Mouse (Mus musculus): ENCODE results near the gene Gm49366. TPM values are rescaled to one million over a fixed set of nuclear protein-coding genes. Genes with fewer than 3 reads are reported as not detected.

Gm49366 gene
- polyA plus RNA-seq, 1 experiment: not detected

GRCm38 (mm10) chr12:84053679-84054391 lies 15.1 kb downstream of the Gm49366 start:
- Histone ChIP-seq H3K27me3 (ENCODE audit: control insufficient read depth, insufficient read depth, insufficient read length) (peaks cover 3% of the 10 kb centered on the region), H3K79me3 (ENCODE audit: low read depth) (no peaks in the 10 kb centered on the region), H3ac (ENCODE audit: control insufficient read depth, insufficient read length, low read depth) (no peak overlapping the region), H3K4me3 (ENCODE audit: insufficient read depth, poor library complexity, severe bottlenecking) (no peak overlapping the region), H3K36me3 (ENCODE audit: control insufficient read depth, insufficient read depth) (no peaks in the 10 kb centered on the region), H3K79me2 (ENCODE audit: control insufficient read depth, insufficient read depth) (no peaks in the 10 kb centered on the region)
- TF ChIP-seq MAX (IDR thresholded peaks at IDR 0.05): no peak
- no peak for TF ChIP-seq FOSL1 (IDR thresholded peaks at IDR 0.05; ENCODE audit: insufficient read depth, low read length, poor library complexity, severe bottlenecking)
- TF ChIP-seq MYOD1 (IDR thresholded peaks at IDR 0.05; ENCODE audit: control insufficient read depth, insufficient read length, low read depth): no peak
- TF ChIP-seq MYOG (IDR thresholded peaks at IDR 0.05; ENCODE audit: control insufficient read depth, extremely low read depth, insufficient read length): no peak
- no peak for TF ChIP-seq CTCF (IDR thresholded peaks at IDR 0.05; ENCODE audit: control insufficient read depth, insufficient read depth, insufficient read length)
- TF ChIP-seq CEBPB (IDR thresholded peaks at IDR 0.05; ENCODE audit: low read depth): no peak
- no peak for TF ChIP-seq USF1 (IDR thresholded peaks at IDR 0.05; ENCODE audit: low read depth)

GRCm38 (mm10) chr12:84060946-84061345 lies 22.2 kb downstream of the Gm49366 start:
- no peaks in the 10 kb centered on the region for H3K79me3 ChIP-seq (ENCODE audit: low read depth)
- no peaks in the 10 kb centered on the region for H3K79me2 ChIP-seq (ENCODE audit: control insufficient read depth, insufficient read depth)
- no peak overlapping the region for H3K4me3 ChIP-seq (ENCODE audit: insufficient read depth, poor library complexity, severe bottlenecking)
- no peak overlapping the region for H3ac ChIP-seq (ENCODE audit: control insufficient read depth, insufficient read length, low read depth)
- no peak for TF ChIP-seq MYOG (IDR thresholded peaks at IDR 0.05; ENCODE audit: control insufficient read depth, extremely low read depth, insufficient read length)
- TF ChIP-seq USF1 (IDR thresholded peaks at IDR 0.05; ENCODE audit: low read depth): no peak
- TF ChIP-seq FOSL1 (IDR thresholded peaks at IDR 0.05; ENCODE audit: insufficient read depth, low read length, poor library complexity, severe bottlenecking): no peak
- TF ChIP-seq MYOD1 (IDR thresholded peaks at IDR 0.05; ENCODE audit: control insufficient read depth, insufficient read length, low read depth): no peak
- TF ChIP-seq CTCF (IDR thresholded peaks at IDR 0.05; ENCODE audit: control insufficient read depth, insufficient read depth, insufficient read length): no peak
- no peak for TF ChIP-seq MAX (IDR thresholded peaks at IDR 0.05)
- TF ChIP-seq CEBPB (IDR thresholded peaks at IDR 0.05; ENCODE audit: low read depth): no peak
- peaks cover 8% of the 10 kb centered on the region for H3K27me3 ChIP-seq (ENCODE audit: control insufficient read depth, insufficient read depth, insufficient read length)
- no peaks in the 10 kb centered on the region for H3K36me3 ChIP-seq (ENCODE audit: control insufficient read depth, insufficient read depth)

- Histone ChIP-seq H3K79me3 (ENCODE audit: low read depth) (no peaks in the 10 kb centered on the region), H3ac (ENCODE audit: control insufficient read depth, insufficient read length, low read depth) (no peak overlapping the region), H3K79me2 (ENCODE audit: control insufficient read depth, insufficient read depth) (no peaks in the 10 kb centered on the region), H3K36me3 (ENCODE audit: control insufficient read depth, insufficient read depth) (no peaks in the 10 kb centered on the region), H3K27me3 (ENCODE audit: control insufficient read depth, insufficient read depth, insufficient read length) (peaks cover 10% of the 10 kb centered on the region), H3K4me3 (ENCODE audit: insufficient read depth, poor library complexity, severe bottlenecking) (no peak overlapping the region)
- TF ChIP-seq MAX (IDR thresholded peaks at IDR 0.05): no peak
- TF ChIP-seq MYOD1 (IDR thresholded peaks at IDR 0.05; ENCODE audit: control insufficient read depth, insufficient read length, low read depth): no peak
- TF ChIP-seq FOSL1 (IDR thresholded peaks at IDR 0.05; ENCODE audit: insufficient read depth, low read length, poor library complexity, severe bottlenecking): no peak
- TF ChIP-seq MYOG (IDR thresholded peaks at IDR 0.05; ENCODE audit: control insufficient read depth, extremely low read depth, insufficient read length): no peak
- no peak for TF ChIP-seq CTCF (IDR thresholded peaks at IDR 0.05; ENCODE audit: control insufficient read depth, insufficient read depth, insufficient read length)
- no peak for TF ChIP-seq USF1 (IDR thresholded peaks at IDR 0.05; ENCODE audit: low read depth)
- TF ChIP-seq CEBPB (IDR thresholded peaks at IDR 0.05; ENCODE audit: low read depth): no peak
Measured at GRCm38 (mm10) chr12:84062336-84062735, 23.6 kb downstream of the Gm49366 start.

- H3K36me3 ChIP-seq (ENCODE audit: control insufficient read depth, insufficient read depth): no peaks in the 10 kb centered on the region
- H3ac ChIP-seq (ENCODE audit: control insufficient read depth, insufficient read length, low read depth): no peak overlapping the region
- H3K79me2 ChIP-seq (ENCODE audit: control insufficient read depth, insufficient read depth): no peaks in the 10 kb centered on the region
- H3K4me3 ChIP-seq (ENCODE audit: insufficient read depth, poor library complexity, severe bottlenecking): no peak overlapping the region
- no peaks in the 10 kb centered on the region for H3K79me3 ChIP-seq (ENCODE audit: low read depth)
- TF ChIP-seq MYOG (IDR thresholded peaks at IDR 0.05; ENCODE audit: control insufficient read depth, extremely low read depth, insufficient read length) (no peak), CEBPB (IDR thresholded peaks at IDR 0.05; ENCODE audit: low read depth) (no peak), FOSL1 (IDR thresholded peaks at IDR 0.05; ENCODE audit: insufficient read depth, low read length, poor library complexity, severe bottlenecking) (no peak), MYOD1 (IDR thresholded peaks at IDR 0.05; ENCODE audit: control insufficient read depth, insufficient read length, low read depth) (no peak), CTCF (IDR thresholded peaks at IDR 0.05; ENCODE audit: control insufficient read depth, insufficient read depth, insufficient read length) (no peak), MAX (IDR thresholded peaks at IDR 0.05) (no peak), USF1 (IDR thresholded peaks at IDR 0.05; ENCODE audit: low read depth) (no peak)
- peaks cover 9% of the 10 kb centered on the region for H3K27me3 ChIP-seq (ENCODE audit: control insufficient read depth, insufficient read depth, insufficient read length)
Measured at GRCm38 (mm10) chr12:84063228-84063627, 24.5 kb downstream of the Gm49366 start.

GRCm38 (mm10) chr12:84063833-84064232 lies 25.1 kb downstream of the Gm49366 start:
- Histone ChIP-seq H3K27me3 (ENCODE audit: control insufficient read depth, insufficient read depth, insufficient read length) (peaks cover 15% of the 10 kb centered on the region), H3K36me3 (ENCODE audit: control insufficient read depth, insufficient read depth) (no peaks in the 10 kb centered on the region), H3K79me3 (ENCODE audit: low read depth) (no peaks in the 10 kb centered on the region), H3K79me2 (ENCODE audit: control insufficient read depth, insufficient read depth) (no peaks in the 10 kb centered on the region), H3ac (ENCODE audit: control insufficient read depth, insufficient read length, low read depth) (no peak overlapping the region), H3K4me3 (ENCODE audit: insufficient read depth, poor library complexity, severe bottlenecking) (no peak overlapping the region)
- no peak for TF ChIP-seq MYOG (IDR thresholded peaks at IDR 0.05; ENCODE audit: control insufficient read depth, extremely low read depth, insufficient read length)
- TF ChIP-seq CEBPB (IDR thresholded peaks at IDR 0.05; ENCODE audit: low read depth): no peak
- TF ChIP-seq MAX (IDR thresholded peaks at IDR 0.05): no peak
- TF ChIP-seq MYOD1 (IDR thresholded peaks at IDR 0.05; ENCODE audit: control insufficient read depth, insufficient read length, low read depth): no peak
- no peak for TF ChIP-seq USF1 (IDR thresholded peaks at IDR 0.05; ENCODE audit: low read depth)
- TF ChIP-seq FOSL1 (IDR thresholded peaks at IDR 0.05; ENCODE audit: insufficient read depth, low read length, poor library complexity, severe bottlenecking): no peak
- no peak for TF ChIP-seq CTCF (IDR thresholded peaks at IDR 0.05; ENCODE audit: control insufficient read depth, insufficient read depth, insufficient read length)
